Mouse (Mus musculus) urinary bladder, adult 2 months (tissue): ENCODE data around the gene Ros1. TPM values are rescaled to one million over a fixed set of nuclear protein-coding genes. Genes with fewer than 3 reads are reported as not detected.

Experiments used
- DNase-seq: peaks from one replicate; pipeline ENCODE4 v3.0.0; 2022; ENCODE audit warnings: low spot score
- polyA plus RNA-seq: library from polyadenylated mRNA; depleted of rRNA; stranded (reverse); fragments of >200 nt; gene quantifications from 2 replicates; pipeline ENCODE4 v1.2.3, GENCODE M21; 2012

The Ros1 gene
- polyA plus RNA-seq, 1 experiment: not detected

GRCm38 (mm10) chr10:52159704-52160103, 35.3 kb downstream of the Ros1 start:
- DNase-seq: no peak

- no peak for DNase-seq
Measured at GRCm38 (mm10) chr10:52133354-52134074, 61.5 kb downstream of the Ros1 start.

- no peak for DNase-seq
Measured at GRCm38 (mm10) chr10:52130762-52131161, 64.3 kb downstream of the Ros1 start.

GRCm38 (mm10) chr10:52128874-52129412, 66.1 kb downstream of the Ros1 start:
- DNase-seq: no peak

GRCm38 (mm10) chr10:52106164-52106757, 88.8 kb downstream of the Ros1 start:
- DNase-seq: no peak

- no peak for DNase-seq
Measured at GRCm38 (mm10) chr10:52101273-52101672, 93.8 kb downstream of the Ros1 start.

- DNase-seq: no peak
Measured at GRCm38 (mm10) chr10:52092181-52092580, 102.9 kb downstream of the Ros1 start.

- DNase-seq: no peak
Measured at GRCm38 (mm10) chr10:52086681-52087080, 108.4 kb downstream of the Ros1 start.

GRCm38 (mm10) chr10:52072482-52072881, 122.6 kb downstream of the Ros1 start:
- DNase-seq: no peak

GRCm38 (mm10) chr10:52048287-52048686, 146.8 kb downstream of the Ros1 start:
- DNase-seq: no peak

- DNase-seq: no peak
Measured at GRCm38 (mm10) chr10:52043086-52043485, 152.0 kb downstream of the Ros1 start.

GRCm38 (mm10) chr10:52039392-52039791, 155.7 kb downstream of the Ros1 start:
- DNase-seq: no peak

GRCm38 (mm10) chr10:52033729-52034128, 161.3 kb downstream of the Ros1 start:
- no peak for DNase-seq

GRCm38 (mm10) chr10:52029421-52030080, 165.5 kb downstream of the Ros1 start:
- DNase-seq: no peak

- DNase-seq: no peak
Measured at GRCm38 (mm10) chr10:52028561-52029370, 166.3 kb downstream of the Ros1 start.

GRCm38 (mm10) chr10:52027161-52028035, 167.6 kb downstream of the Ros1 start:
- no peak for DNase-seq

GRCm38 (mm10) chr10:52025821-52026220, 169.2 kb downstream of the Ros1 start:
- DNase-seq: no peak

- DNase-seq: no peak
Measured at GRCm38 (mm10) chr10:52025291-52025690, 169.8 kb downstream of the Ros1 start.

GRCm38 (mm10) chr10:52024053-52024410, 171.0 kb downstream of the Ros1 start:
- DNase-seq: no peak

GRCm38 (mm10) chr10:52023213-52024052, 171.6 kb downstream of the Ros1 start:
- DNase-seq: no peak
